Mouse (Mus musculus) lung, embryonic 14.5 days (tissue): ENCODE results near the gene Mmrn1. TPM values are rescaled to one million over a fixed set of nuclear protein-coding genes. Genes with fewer than 3 reads are reported as not detected.

ENCODE experiments used
- ATAC-seq: fragments of 200-750 bp; cut with Nextera tagmentation; 2 replicates; pipeline ENCODE4 v1.8.0; 2017; ENCODE audit warnings: mild to moderate bottlenecking, moderate TSS enrichment, moderate library complexity; ENCODE audit not compliant: insufficient read depth
- DNase-seq: peaks from one replicate; pipeline ENCODE4 v3.0.0-alpha.2; 2015
- H3K27ac ChIP-seq: fragments of 300-500 bp; sonication (generic); 2 replicates; pipeline ENCODE4 v1.5.1; 2014; ENCODE audit warnings: low read depth, mild to moderate bottlenecking, moderate library complexity
- H3K27me3 ChIP-seq: fragments of 300-500 bp; sonication (generic); 2 replicates; pipeline ENCODE4 v1.6.1; 2014; ENCODE audit warnings: low read length, control low read depth; ENCODE audit not compliant: insufficient read depth
- H3K36me3 ChIP-seq: fragments of 300-500 bp; sonication (generic); 2 replicates; pipeline ENCODE4 v1.6.1; 2014; ENCODE audit warnings: control low read depth; ENCODE audit not compliant: insufficient read depth
- H3K4me1 ChIP-seq: fragments of 300-500 bp; sonication (generic); 2 replicates; pipeline ENCODE4 v1.6.1; 2014; ENCODE audit warnings: antibody characterized with exemption, control low read depth; ENCODE audit not compliant: insufficient read depth
- H3K4me2 ChIP-seq: fragments of 300-500 bp; sonication (generic); 2 replicates; pipeline ENCODE4 v1.6.1; 2014; ENCODE audit warnings: mild to moderate bottlenecking
- H3K4me3 ChIP-seq: fragments of 300-500 bp; sonication (generic); 2 replicates; pipeline ENCODE4 v1.5.1; 2014; ENCODE audit warnings: low read depth, low read length
- H3K9ac ChIP-seq: fragments of 300-500 bp; sonication (generic); 2 replicates; pipeline ENCODE4 v1.6.1; 2014
- H3K9me3 ChIP-seq: fragments of 300-500 bp; sonication (generic); 2 replicates; pipeline ENCODE4 v1.6.1; 2016; ENCODE audit warnings: low read depth, low read length, control low read depth
- CTCF ChIP-seq: IDR thresholded peaks from 2 replicates; pipeline ENCODE4 v1.5.1; 2016; ENCODE audit warnings: antibody characterized with exemption, low read depth
- WGBS: fragments of 180-500 bp; shearing (Covaris S2); extraction: QIAGEN DNeasy Blood & Tissue Kit; methylation state at CpG from one replicate; pipeline ENCODE4 v1.1.7; 2014; 5-methylcytosine and 5-hydroxymethylcytosine counted together
- polyA plus RNA-seq: library from polyadenylated mRNA; unstranded; fragments of >200 nt; fragmentation: Nextera tagmentation; extraction: Ambion mirVana; gene quantifications from 2 replicates; pipeline ENCODE4 v1.2.1, GENCODE M21; 2014

Gene Mmrn1
- polyA plus RNA-seq, 1 experiment from 2014 or later: 46.0 TPM

- no peaks in the 10 kb centered on the region for H3K36me3 ChIP-seq
- 58% methylated on average over 3 of the region's 3 CpGs for WGBS
These were observed 79.4 kb downstream of the Mmrn1 start for GRCm38 (mm10) chr6:61003916-61004765.

GRCm38 (mm10) chr6:61013780-61014179 lies 89.0 kb downstream of the Mmrn1 start:
- DNase-seq: no peak
- H3K9ac ChIP-seq: no peak overlapping the region
- no peaks in the 10 kb centered on the region for H3K27me3 ChIP-seq
- no peaks in the 10 kb centered on the region for H3K9me3 ChIP-seq
- 76% methylated on average over 5 of the region's 5 CpGs for WGBS
- H3K4me3 ChIP-seq: no peak overlapping the region
- H3K36me3 ChIP-seq: no peaks in the 10 kb centered on the region
- H3K4me2 ChIP-seq: no peak overlapping the region
- TF ChIP-seq CTCF: no peak
- no peak for ATAC-seq
- no peak overlapping the region for H3K27ac ChIP-seq
- no peaks in the 10 kb centered on the region for H3K4me1 ChIP-seq

More at GRCm38 (mm10) chr6:61003916-61004765, 79.4 kb downstream of the Mmrn1 start:
- no peak overlapping the region for H3K4me2 ChIP-seq
- no peaks in the 10 kb centered on the region for H3K4me1 ChIP-seq
- DNase-seq (peak; percentile 23), ATAC-seq (no peak)
- no peak overlapping the region for H3K27ac ChIP-seq
- H3K27me3 ChIP-seq: no peaks in the 10 kb centered on the region
- H3K9me3 ChIP-seq: no peaks in the 10 kb centered on the region
- H3K4me3 ChIP-seq: no peak overlapping the region
- TF ChIP-seq CTCF: no peak
- H3K9ac ChIP-seq: no peak overlapping the region

GRCm38 (mm10) chr6:61019689-61020088 lies 94.9 kb downstream of the Mmrn1 start:
- Histone ChIP-seq H3K4me1 (no peaks in the 10 kb centered on the region), H3K9me3 (no peaks in the 10 kb centered on the region)
- 80% methylated on average over 1 of the region's 1 CpGs for WGBS

GRCm38 (mm10) chr6:61020995-61021394 lies 96.2 kb downstream of the Mmrn1 start:
- Histone ChIP-seq H3K4me3 (no peak overlapping the region), H3K36me3 (no peaks in the 10 kb centered on the region), H3K4me2 (no peak overlapping the region), H3K4me1 (no peaks in the 10 kb centered on the region), H3K9ac (no peak overlapping the region), H3K27ac (no peak overlapping the region), H3K27me3 (no peaks in the 10 kb centered on the region), H3K9me3 (no peaks in the 10 kb centered on the region)
- DNase-seq (no peak), ATAC-seq (no peak)
- TF ChIP-seq CTCF: no peak
- WGBS: 64% methylated on average over 1 of the region's 1 CpGs

More at GRCm38 (mm10) chr6:61019689-61020088, 94.9 kb downstream of the Mmrn1 start:
- Histone ChIP-seq H3K9ac (no peak overlapping the region), H3K27me3 (no peaks in the 10 kb centered on the region), H3K36me3 (no peaks in the 10 kb centered on the region), H3K4me2 (no peak overlapping the region), H3K4me3 (no peak overlapping the region), H3K27ac (no peak overlapping the region)
- DNase-seq: no peak
- TF ChIP-seq CTCF: no peak
- no peak for ATAC-seq

GRCm38 (mm10) chr6:61033251-61033650 lies 108.5 kb downstream of the Mmrn1 start:
- Histone ChIP-seq H3K4me2 (no peak overlapping the region), H3K9me3 (no peaks in the 10 kb centered on the region), H3K27ac (no peak overlapping the region), H3K9ac (no peak overlapping the region), H3K4me3 (no peak overlapping the region), H3K4me1 (no peaks in the 10 kb centered on the region), H3K36me3 (no peaks in the 10 kb centered on the region), H3K27me3 (no peaks in the 10 kb centered on the region)
- ATAC-seq: no peak
- WGBS: 50% methylated on average over 1 of the region's 1 CpGs
- TF ChIP-seq CTCF: no peak
- no peak for DNase-seq

Other genes with a start within 250 kb of the Mmrn1 start
- 23.7 and 24.0 TPM in 2 replicates for gene Snca, start 95.1 kb upstream of the Mmrn1 start, polyA plus RNA-seq